Mouse (Mus musculus): ENCODE results near the gene Dpysl5. TPM values are rescaled to one million over a fixed set of nuclear protein-coding genes. Genes with fewer than 3 reads are reported as not detected.

Dpysl5 gene
- polyA plus RNA-seq, 1 experiment from 2014 or later, result 0.29 TPM

GRCm38 (mm10) chr5:30824124-30824988 is 113.0 kb downstream of the Dpysl5 start:
- Histone ChIP-seq H3K27ac (replicated peaks) (no peak overlapping the region), H3K4me2 (no peak overlapping the region), H3K36me3 (replicated peaks) (no peaks in the 10 kb centered on the region), H3K4me3 (replicated peaks) (no peak overlapping the region), H3K27me3 (no peaks in the 10 kb centered on the region), H3K4me1 (replicated peaks) (no peaks in the 10 kb centered on the region), H3K9ac (no peak overlapping the region), H3K9me3 (replicated peaks) (no peaks in the 10 kb centered on the region)
- WGBS (ENCODE audit: insufficient replicate concordance), result 66% methylated on average over 11 of the region's 11 CpGs
- no peak for ATAC-seq (ENCODE audit: insufficient read depth)

GRCm38 (mm10) chr5:30825166-30825565 is 113.8 kb downstream of the Dpysl5 start:
- Histone ChIP-seq H3K27ac (replicated peaks) (no peak overlapping the region), H3K9me3 (replicated peaks) (no peaks in the 10 kb centered on the region), H3K4me1 (replicated peaks) (no peaks in the 10 kb centered on the region), H3K9ac (no peak overlapping the region), H3K4me2 (no peak overlapping the region), H3K36me3 (replicated peaks) (no peaks in the 10 kb centered on the region), H3K27me3 (no peaks in the 10 kb centered on the region), H3K4me3 (replicated peaks) (no peak overlapping the region)
- ATAC-seq (ENCODE audit: insufficient read depth), result no peak
- 42% methylated on average over 10 of the region's 10 CpGs for WGBS (ENCODE audit: insufficient replicate concordance)

- Histone ChIP-seq H3K36me3 (replicated peaks) (no peaks in the 10 kb centered on the region), H3K4me1 (replicated peaks) (no peaks in the 10 kb centered on the region), H3K4me3 (replicated peaks) (no peak overlapping the region), H3K9me3 (replicated peaks) (no peaks in the 10 kb centered on the region), H3K4me2 (no peak overlapping the region), H3K27me3 (no peaks in the 10 kb centered on the region), H3K27ac (replicated peaks) (no peak overlapping the region), H3K9ac (no peak overlapping the region)
- WGBS (ENCODE audit: insufficient replicate concordance), result 58% methylated on average over 6 of the region's 6 CpGs
- no peak for ATAC-seq (ENCODE audit: insufficient read depth)
Measured at GRCm38 (mm10) chr5:30825821-30826220, 114.5 kb downstream of the Dpysl5 start.

GRCm38 (mm10) chr5:30833416-30833815 is 122.1 kb downstream of the Dpysl5 start:
- H3K27ac ChIP-seq (replicated peaks), result no peak overlapping the region
- no peak overlapping the region for H3K4me2 ChIP-seq
- no peaks in the 10 kb centered on the region for H3K36me3 ChIP-seq (replicated peaks)
- H3K9ac ChIP-seq, result no peak overlapping the region
- H3K4me3 ChIP-seq (replicated peaks), result no peak overlapping the region
- no peak for ATAC-seq (ENCODE audit: insufficient read depth)
- 0 out of 2 replicates have a peak, but pooled peaks cover 8% of the 10 kb centered on the region for H3K4me1 ChIP-seq (replicated peaks)
- 48% methylated on average over 3 of the region's 3 CpGs for WGBS (ENCODE audit: insufficient replicate concordance)
- H3K27me3 ChIP-seq, result no peaks in the 10 kb centered on the region
- H3K9me3 ChIP-seq (replicated peaks), result no peaks in the 10 kb centered on the region

- H3K4me2 ChIP-seq, result no peak overlapping the region
- no peaks in the 10 kb centered on the region for H3K27me3 ChIP-seq
- no peaks in the 10 kb centered on the region for H3K4me1 ChIP-seq (replicated peaks)
- H3K4me3 ChIP-seq (replicated peaks), result no peak overlapping the region
- no peak overlapping the region for H3K27ac ChIP-seq (replicated peaks)
- H3K36me3 ChIP-seq (replicated peaks), result no peaks in the 10 kb centered on the region
- WGBS (ENCODE audit: insufficient replicate concordance), result 55% methylated on average over 2 of the region's 2 CpGs
- H3K9me3 ChIP-seq (replicated peaks), result no peaks in the 10 kb centered on the region
- H3K9ac ChIP-seq, result no peak overlapping the region
- no peak for ATAC-seq (ENCODE audit: insufficient read depth)
Measured at GRCm38 (mm10) chr5:30839731-30840130, 128.4 kb downstream of the Dpysl5 start.

DNA sequence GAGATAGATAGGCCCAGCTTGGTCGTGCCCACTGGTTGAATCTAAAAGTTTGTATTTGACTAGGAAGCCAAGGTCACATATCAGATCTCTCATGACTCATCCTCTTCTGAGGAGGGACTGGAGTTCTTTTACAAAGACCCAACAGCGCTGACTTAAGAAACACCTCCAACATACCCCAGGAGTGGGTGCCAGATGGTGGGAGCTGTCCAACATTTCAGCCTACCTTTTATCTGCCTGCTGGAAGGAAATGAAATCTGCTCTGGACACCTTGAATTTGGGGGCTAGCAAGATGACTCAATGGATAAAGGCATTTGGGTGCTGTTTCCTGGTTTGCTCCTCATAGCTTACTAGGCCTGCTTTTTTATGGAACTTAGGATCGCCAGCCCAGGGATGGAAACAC is 130.5 kb downstream of the Dpysl5 start:
- Histone ChIP-seq H3K36me3 (replicated peaks) (no peaks in the 10 kb centered on the region), H3K4me1 (replicated peaks) (no peaks in the 10 kb centered on the region), H3K9me3 (replicated peaks) (no peaks in the 10 kb centered on the region), H3K4me3 (replicated peaks) (no peak overlapping the region), H3K9ac (no peak overlapping the region), H3K27ac (replicated peaks) (no peak overlapping the region), H3K27me3 (no peaks in the 10 kb centered on the region), H3K4me2 (no peak overlapping the region)
- 36% methylated on average over 3 of the region's 3 CpGs for WGBS (ENCODE audit: insufficient replicate concordance)
- no peak for ATAC-seq (ENCODE audit: insufficient read depth)

Other genes with a start within 250 kb of the Dpysl5 start
- gene Otof, start 249.6 kb upstream of the Dpysl5 start, polyA plus RNA-seq (2015; fragmentation: Nextera tagmentation; extraction: Ambion mirVana), result 0.07 TPM in 1 of 2 replicates, not detected in the other
- not detected in 2 replicates for gene 1700001C02Rik, start 245.5 kb upstream of the Dpysl5 start, polyA plus RNA-seq (2015; fragmentation: Nextera tagmentation; extraction: Ambion mirVana)
- gene Cib4, start 165.7 kb upstream of the Dpysl5 start, polyA plus RNA-seq (2015; fragmentation: Nextera tagmentation; extraction: Ambion mirVana), result not detected in 2 replicates
- 0.17 and 0.26 TPM in 2 replicates for gene Kcnk3, start 123.4 kb upstream of the Dpysl5 start, polyA plus RNA-seq (2015; fragmentation: Nextera tagmentation; extraction: Ambion mirVana)
- gene Slc35f6, start 63.6 kb upstream of the Dpysl5 start, polyA plus RNA-seq (2015; fragmentation: Nextera tagmentation; extraction: Ambion mirVana), result 10.7 and 11.6 TPM in 2 replicates
- gene Cenpa, start 44.8 kb upstream of the Dpysl5 start, polyA plus RNA-seq (2015; fragmentation: Nextera tagmentation; extraction: Ambion mirVana), result 180 and 194 TPM in 2 replicates
- gene Mapre3, start 103.1 kb downstream of the Dpysl5 start, polyA plus RNA-seq (2015; fragmentation: Nextera tagmentation; extraction: Ambion mirVana), result 2.9 and 3.2 TPM in 2 replicates
- 42.8 and 44.0 TPM in 2 replicates for gene Tmem214, start 156.4 kb downstream of the Dpysl5 start, polyA plus RNA-seq (2015; fragmentation: Nextera tagmentation; extraction: Ambion mirVana)
- 4.8 and 5.7 TPM in 2 replicates for gene Agbl5, start 177.1 kb downstream of the Dpysl5 start, polyA plus RNA-seq (2015; fragmentation: Nextera tagmentation; extraction: Ambion mirVana)
- 312 and 329 TPM in 2 replicates for gene Ost4, start 196.2 kb downstream of the Dpysl5 start, polyA plus RNA-seq (2015; fragmentation: Nextera tagmentation; extraction: Ambion mirVana)
- gene Emilin1, start 201.8 kb downstream of the Dpysl5 start, polyA plus RNA-seq (2015; fragmentation: Nextera tagmentation; extraction: Ambion mirVana), result 37.6 and 46.8 TPM in 2 replicates
- 33.1 and 35.9 TPM in 2 replicates for gene Khk, start 209.9 kb downstream of the Dpysl5 start, polyA plus RNA-seq (2015; fragmentation: Nextera tagmentation; extraction: Ambion mirVana)
- gene Cgref1, start 234.0 kb downstream of the Dpysl5 start, polyA plus RNA-seq (2015; fragmentation: Nextera tagmentation; extraction: Ambion mirVana), result 4.0 and 4.5 TPM in 2 replicates
- 97.0 and 110 TPM in 2 replicates for gene Preb, start 248.8 kb downstream of the Dpysl5 start, polyA plus RNA-seq (2015; fragmentation: Nextera tagmentation; extraction: Ambion mirVana)

All from liver, embryonic 15.5 days (tissue).